Mouse (Mus musculus): ENCODE measurements around the gene Ovol3.
"Not testable (repeated sequence)": the region's sequence is repeated elsewhere in the genome, so short reads cannot be mapped to it uniquely, and the experiment has no call there.

Ovol3 gene

GRCm38 (mm10) chr7:30231328-30231668, 4.2 kb downstream of the Ovol3 start:
- in situ Hi-C loops (cut with MboI, MseI): no loop called here

- in situ Hi-C loops (cut with MboI, MseI): no loop called here
Measured at GRCm38 (mm10) chr7:30224206-30224605, 11.3 kb downstream of the Ovol3 start.

- in situ Hi-C loops (cut with MboI, MseI): no loop called here
Measured at GRCm38 (mm10) chr7:30222205-30222604, 13.3 kb downstream of the Ovol3 start.

- in situ Hi-C loops (cut with MboI, MseI): no loop called here
Measured at GRCm38 (mm10) chr7:30221433-30221832, 14.1 kb downstream of the Ovol3 start.

GRCm38 (mm10) chr7:30220008-30220356, 15.5 kb downstream of the Ovol3 start:
- in situ Hi-C loops (cut with MboI, MseI): no loop called here

- in situ Hi-C loops (cut with MboI, MseI): no loop called here
Measured at GRCm38 (mm10) chr7:30219293-30220007, 16.1 kb downstream of the Ovol3 start.

GRCm38 (mm10) chr7:30217277-30217676, 18.2 kb downstream of the Ovol3 start:
- in situ Hi-C loops (cut with MboI, MseI): no loop called here

GRCm38 (mm10) chr7:30216723-30217151, 18.8 kb downstream of the Ovol3 start:
- in situ Hi-C loops (cut with MboI, MseI): no loop called here

- in situ Hi-C loops (cut with MboI, MseI): no loop called here
Measured at GRCm38 (mm10) chr7:30215875-30216274, 19.6 kb downstream of the Ovol3 start.

GRCm38 (mm10) chr7:30213881-30214280, 21.6 kb downstream of the Ovol3 start:
- in situ Hi-C loops (cut with MboI, MseI): loop anchor here (5.0 kb wide), 1 partner anchor 42 kb away; no protein-coding TSS in a partner anchor

- in situ Hi-C loops (cut with MboI, MseI): loop anchor here (5.0 kb wide), 1 partner anchor 39 kb away; no protein-coding TSS in a partner anchor
Measured at GRCm38 (mm10) chr7:30211025-30211424, 24.5 kb downstream of the Ovol3 start.

GRCm38 (mm10) chr7:30206364-30206763, 29.2 kb downstream of the Ovol3 start:
- in situ Hi-C loops (cut with MboI, MseI): not testable (repeated sequence)

GRCm38 (mm10) chr7:30205383-30205782, 30.1 kb downstream of the Ovol3 start:
- in situ Hi-C loops (cut with MboI, MseI): no loop called here

GRCm38 (mm10) chr7:30204380-30204779, 31.1 kb downstream of the Ovol3 start:
- in situ Hi-C loops (cut with MboI, MseI): no loop called here

- in situ Hi-C loops (cut with MboI, MseI): no loop called here
Measured at GRCm38 (mm10) chr7:30202895-30203690, 32.4 kb downstream of the Ovol3 start.

- in situ Hi-C loops (cut with MboI, MseI): not testable (repeated sequence)
Measured at GRCm38 (mm10) chr7:30200661-30201060, 34.9 kb downstream of the Ovol3 start.

- in situ Hi-C loops (cut with MboI, MseI): no loop called here
Measured at GRCm38 (mm10) chr7:30200200-30200599, 35.3 kb downstream of the Ovol3 start.

- in situ Hi-C loops (cut with MboI, MseI): no loop called here
Measured at GRCm38 (mm10) chr7:30199498-30200139, 35.9 kb downstream of the Ovol3 start.

- in situ Hi-C loops (cut with MboI, MseI): no loop called here
Measured at GRCm38 (mm10) chr7:30198481-30198971, 37.0 kb downstream of the Ovol3 start, which contains the start of gene Capns1. TSS of gene Capns1 (minus strand) at chr7:30198811.

- in situ Hi-C loops (cut with MboI, MseI): no loop called here
Measured at GRCm38 (mm10) chr7:30197592-30198129, 37.9 kb downstream of the Ovol3 start.

- in situ Hi-C loops (cut with MboI, MseI): no loop called here
Measured at GRCm38 (mm10) chr7:30196171-30196570, 39.4 kb downstream of the Ovol3 start.

- in situ Hi-C loops (cut with MboI, MseI): no loop called here
Measured at GRCm38 (mm10) chr7:30195461-30195860, 40.1 kb downstream of the Ovol3 start.
